Comparison of ENCODE assay signal across 16 mouse cellular contexts in genomic region chr9:10116581-10116980, GRCm38 (mm10).
"Had no signal": no experiment of that assay in that cellular context is flagged by ENCODE, and none has a peak within 500 bp of the region (broad histone marks: within the 10 kb centered on the region; RNA-seq: fewer than 3 reads in every experiment).

No protein-coding gene starts in this region.

- H3K4me1 ChIP-seq: neural tube, embryonic 12.5 days; neural tube, embryonic 13.5 days; neural tube, embryonic 15.5 days; stomach, embryonic 15.5 days had no signal

- H3K4me2 ChIP-seq: neural tube, embryonic 12.5 days; neural tube, embryonic 13.5 days; neural tube, embryonic 15.5 days; stomach, embryonic 15.5 days had no signal

- H3K4me3 ChIP-seq: neural tube, embryonic 12.5 days; neural tube, embryonic 13.5 days; neural tube, embryonic 15.5 days; stomach, embryonic 15.5 days had no signal

- DNase-seq: right cerebral cortex, adult 18-20 months; right cerebral cortex, postnatal 14 days; right cerebral cortex, postnatal 25 days; right cerebral cortex, postnatal 4 days; spleen, adult 18-20 months; thymus, adult 18-20 months; thymus, adult 2 months; thymus, postnatal 14 days; thymus, postnatal 25 days; thymus, postnatal 36 days; thymus, postnatal 4 days had no signal

- H3K27ac ChIP-seq: neural tube, embryonic 12.5 days; neural tube, embryonic 13.5 days; neural tube, embryonic 15.5 days; stomach, embryonic 15.5 days; stomach, postnatal 0 days had no signal

- H3K27me3 ChIP-seq: neural tube, embryonic 12.5 days; neural tube, embryonic 13.5 days; neural tube, embryonic 15.5 days; stomach, embryonic 15.5 days had no signal

- H3K36me3 ChIP-seq: neural tube, embryonic 12.5 days; neural tube, embryonic 13.5 days; neural tube, embryonic 15.5 days; stomach, embryonic 15.5 days had no signal

- H3K9ac ChIP-seq: neural tube, embryonic 12.5 days; neural tube, embryonic 13.5 days; neural tube, embryonic 15.5 days; stomach, embryonic 15.5 days had no signal

- H3K9me3 ChIP-seq: neural tube, embryonic 12.5 days; neural tube, embryonic 13.5 days; neural tube, embryonic 15.5 days; stomach, embryonic 15.5 days had no signal
